Mouse (Mus musculus) forebrain, postnatal 0 days (tissue): Measurements from ENCODE around the gene Mon1a. TPM values are rescaled to one million over a fixed set of nuclear protein-coding genes. Genes with fewer than 3 reads are reported as not detected.

ENCODE experiments used
- ATAC-seq: fragments of 200-750 bp; cut with Nextera tagmentation; 2 replicates; pipeline ENCODE4 v1.8.0; 2017; ENCODE audit warnings: mild to moderate bottlenecking, moderate library complexity
- DNase-seq: peaks from one replicate; pipeline ENCODE4 v3.0.0-alpha.2; 2015
- H3K27ac ChIP-seq: fragments of 300-500 bp; sonication (generic); 2 replicates; pipeline ENCODE4 v1.5.1; 2014; ENCODE audit warnings: low read depth, mild to moderate bottlenecking, antibody characterized with exemption, low read length, moderate library complexity, mixed read lengths
- H3K27me3 ChIP-seq: fragments of 300-500 bp; sonication (generic); 2 replicates; pipeline ENCODE4 v1.6.1; 2014; ENCODE audit warnings: mild to moderate bottlenecking, low read length, mixed read lengths; ENCODE audit not compliant: insufficient read depth
- H3K36me3 ChIP-seq: fragments of 300-500 bp; sonication (generic); 2 replicates; pipeline ENCODE4 v1.6.1; 2014; ENCODE audit warnings: mild to moderate bottlenecking, moderate library complexity; ENCODE audit not compliant: insufficient read depth
- H3K4me1 ChIP-seq: fragments of 300-500 bp; sonication (generic); 2 replicates; pipeline ENCODE4 v1.6.1; 2014; ENCODE audit warnings: antibody characterized with exemption; ENCODE audit not compliant: insufficient read depth
- H3K4me2 ChIP-seq: fragments of 300-500 bp; sonication (generic); 2 replicates; pipeline ENCODE4 v1.6.1; 2014; ENCODE audit warnings: low read depth, mild to moderate bottlenecking, moderate library complexity
- H3K4me3 ChIP-seq: fragments of 300-500 bp; sonication (generic); 2 replicates; pipeline ENCODE4 v1.5.1; 2014; ENCODE audit warnings: low read depth, low read length, mixed read lengths
- H3K9ac ChIP-seq: fragments of 300-500 bp; sonication (generic); 2 replicates; pipeline ENCODE4 v1.6.1; 2014; ENCODE audit warnings: mild to moderate bottlenecking
- H3K9me3 ChIP-seq: fragments of 300-500 bp; sonication (generic); 2 replicates; pipeline ENCODE4 v1.6.1; 2016; ENCODE audit warnings: low read length
- CTCF ChIP-seq: sonication (generic); IDR thresholded peaks from 2 replicates; pipeline ENCODE4 v1.5.1; 2016; ENCODE audit warnings: antibody characterized with exemption, control low read depth, low read depth
- WGBS: fragments of 180-500 bp; shearing (Covaris S2); extraction: QIAGEN DNeasy Blood & Tissue Kit; methylation state at CpG from one replicate; pipeline ENCODE4 v1.1.7; 2014; 5-methylcytosine and 5-hydroxymethylcytosine counted together
- polyA plus RNA-seq: library from polyadenylated mRNA; unstranded; fragments of >200 nt; fragmentation: Nextera tagmentation; extraction: Ambion mirVana; gene quantifications from 2 replicates; pipeline ENCODE4 v1.2.1, GENCODE M21; 2015
- total RNA-seq: library from RNA; depleted of rRNA; stranded (reverse); fragments of >200 nt; gene quantifications from 2 replicates; pipeline ENCODE4 v1.2.3, GENCODE M21; 2014

Gene Mon1a
- total and polyA plus RNA-seq, 2 experiments from 2014 or later, result 17.4 to 18.9 TPM

GRCm38 (mm10) chr9:107872350-107873098 is 15.4 kb upstream of the Mon1a start:
- H3K4me3 ChIP-seq, result peak overlapping the region; percentile 83
- peak overlapping the region; percentile 90 for H3K9ac ChIP-seq
- TF ChIP-seq CTCF, result 0 out of 2 replicates have a peak, but pooled peaks have one; percentile 16
- DNase-seq (peak; percentile 98), ATAC-seq (peak; percentile 100)
- peaks cover 7% of the 10 kb centered on the region for H3K4me1 ChIP-seq
- under 1% methylated on average over 76 of the region's 80 CpGs for WGBS
- H3K4me2 ChIP-seq, result peak overlapping the region; percentile 73
- H3K36me3 ChIP-seq, result peaks cover 4% of the 10 kb centered on the region
- H3K27me3 ChIP-seq, result no peaks in the 10 kb centered on the region
- peak overlapping the region; percentile 95 for H3K27ac ChIP-seq
- H3K9me3 ChIP-seq, result no peaks in the 10 kb centered on the region

- peak within 1 kb of the TSS; percentile 73 for H3K4me2 ChIP-seq
- ATAC-seq, result no peak
- H3K27me3 ChIP-seq, result no peaks in the 10 kb centered on the region
Measured at GRCm38 (mm10) chr9:107873137-107873536, 14.8 kb upstream of the Mon1a start, which contains the start of gene Rbm6. Gene Rbm6 (minus strand): TSS chr9:107873237.

GRCm38 (mm10) chr9:107880411-107880810 is 7.5 kb upstream of the Mon1a start:
- Histone ChIP-seq H3K4me2 (no peak overlapping the region), H3K27ac (no peak overlapping the region), H3K27me3 (no peaks in the 10 kb centered on the region), H3K9me3 (no peaks in the 10 kb centered on the region), H3K4me1 (no peaks in the 10 kb centered on the region), H3K9ac (no peak overlapping the region), H3K4me3 (no peak overlapping the region), H3K36me3 (no peaks in the 10 kb centered on the region)
- ATAC-seq (no peak), DNase-seq (no peak)
- WGBS, result 66% methylated on average over 4 of the region's 4 CpGs
- no peak for TF ChIP-seq CTCF

More at GRCm38 (mm10) chr9:107873137-107873536, 14.8 kb upstream of the Mon1a start, which contains the start of gene Rbm6:
- Histone ChIP-seq H3K27ac (peak within 1 kb of the TSS; percentile 95), H3K9ac (peak within 1 kb of the TSS; percentile 90), H3K4me1 (peaks cover 7% of the 10 kb centered on the region), H3K4me3 (peak within 1 kb of the TSS; percentile 83), H3K9me3 (no peaks in the 10 kb centered on the region), H3K36me3 (peaks cover 4% of the 10 kb centered on the region)
- 11% methylated on average over 14 of the region's 14 CpGs for WGBS
- no peak for TF ChIP-seq CTCF
- DNase-seq, result no peak

GRCm38 (mm10) chr9:107888267-107888850 is 408 bp downstream of the Mon1a start:
- H3K9ac ChIP-seq, result peak overlapping the region; percentile 79
- TF ChIP-seq CTCF, result peak; percentile 14; the same call in 1 of the 2 replicates
- DNase-seq, result peak; percentile 67
- H3K9me3 ChIP-seq, result no peaks in the 10 kb centered on the region
- H3K4me3 ChIP-seq, result peak overlapping the region; percentile 76
- no peaks in the 10 kb centered on the region for H3K4me1 ChIP-seq
- H3K27ac ChIP-seq, result peak overlapping the region; percentile 79
- H3K36me3 ChIP-seq, result peaks cover under 1% of the 10 kb centered on the region; the same call in 1 of the 2 replicates
- H3K27me3 ChIP-seq, result no peaks in the 10 kb centered on the region
- WGBS, result 2% methylated on average over 18 of the region's 18 CpGs
- H3K4me2 ChIP-seq, result peak overlapping the region; percentile 68
- peak; percentile 87 for ATAC-seq

- ATAC-seq, result no peak
- 93% methylated on average over 6 of the region's 6 CpGs for WGBS
- Histone ChIP-seq H3K27ac (no peak overlapping the region), H3K4me2 (no peak overlapping the region), H3K36me3 (peaks cover 2% of the 10 kb centered on the region; the same call in 1 of the 2 replicates), H3K27me3 (no peaks in the 10 kb centered on the region), H3K9me3 (no peaks in the 10 kb centered on the region), H3K4me1 (no peaks in the 10 kb centered on the region), H3K4me3 (no peak overlapping the region), H3K9ac (no peak overlapping the region)
- TF ChIP-seq CTCF, result no peak
- no peak for DNase-seq
Measured at GRCm38 (mm10) chr9:107890260-107890659, 2.3 kb downstream of the Mon1a start.

GRCm38 (mm10) chr9:107891023-107891422 is 3.1 kb downstream of the Mon1a start:
- H3K4me1 ChIP-seq, result no peaks in the 10 kb centered on the region
- H3K9ac ChIP-seq, result no peak overlapping the region
- WGBS, result 100% methylated on average over 1 of the region's 1 CpGs
- TF ChIP-seq CTCF, result peak; percentile 45
- H3K4me3 ChIP-seq, result no peak overlapping the region
- no peaks in the 10 kb centered on the region for H3K9me3 ChIP-seq
- H3K27ac ChIP-seq, result no peak overlapping the region
- no peaks in the 10 kb centered on the region for H3K27me3 ChIP-seq
- peaks cover 2% of the 10 kb centered on the region; the same call in 1 of the 2 replicates for H3K36me3 ChIP-seq
- no peak overlapping the region for H3K4me2 ChIP-seq
- DNase-seq, result no peak
- ATAC-seq, result no peak

- WGBS, result 87% methylated on average over 10 of the region's 10 CpGs
- Histone ChIP-seq H3K27me3 (no peaks in the 10 kb centered on the region), H3K27ac (no peak overlapping the region), H3K4me1 (no peaks in the 10 kb centered on the region), H3K4me2 (no peak overlapping the region), H3K4me3 (no peak overlapping the region), H3K9me3 (no peaks in the 10 kb centered on the region), H3K36me3 (peaks cover 19% of the 10 kb centered on the region), H3K9ac (no peak overlapping the region)
- TF ChIP-seq CTCF, result no peak
- ATAC-seq, result no peak
- DNase-seq, result no peak
Measured at GRCm38 (mm10) chr9:107898563-107898962, 10.6 kb downstream of the Mon1a start.
